Mouse (Mus musculus) CH12.LX (cell line): ENCODE measurements at regions not wholly inside any gene's neighbourhood (a gene's known extent, or its start where the extent isn't known, plus 50 kb on each side); places are given as distances from the start of the nearest gene placed in this dataset.

ENCODE experiments used
- BHLHE40 ChIP-seq: IDR thresholded peaks from 2 replicates; pipeline ENCODE4 v1.6.1; 2011; ENCODE audit warnings: mild to moderate bottlenecking, low read depth, low read length, improper control_type of control experiment
- ETS1 ChIP-seq: conservative IDR thresholded peaks from 2 replicates; pipeline ENCODE4 v1.6.1; 2012; ENCODE audit warnings: low read depth, mild to moderate bottlenecking, inconsistent platforms, low read length, improper control_type of control experiment, moderate library complexity
- MAZ ChIP-seq: IDR thresholded peaks from 2 replicates; pipeline ENCODE4 v1.6.1; 2012; ENCODE audit warnings: low read depth, mild to moderate bottlenecking, inconsistent platforms, low read length, improper control_type of control experiment, moderate library complexity
- USF1 ChIP-seq: IDR thresholded peaks from 2 replicates; pipeline ENCODE4 v1.6.1; 2014; ENCODE audit warnings: low read depth, mild to moderate bottlenecking, inconsistent platforms, low read length, improper control_type of control experiment

DNA sequence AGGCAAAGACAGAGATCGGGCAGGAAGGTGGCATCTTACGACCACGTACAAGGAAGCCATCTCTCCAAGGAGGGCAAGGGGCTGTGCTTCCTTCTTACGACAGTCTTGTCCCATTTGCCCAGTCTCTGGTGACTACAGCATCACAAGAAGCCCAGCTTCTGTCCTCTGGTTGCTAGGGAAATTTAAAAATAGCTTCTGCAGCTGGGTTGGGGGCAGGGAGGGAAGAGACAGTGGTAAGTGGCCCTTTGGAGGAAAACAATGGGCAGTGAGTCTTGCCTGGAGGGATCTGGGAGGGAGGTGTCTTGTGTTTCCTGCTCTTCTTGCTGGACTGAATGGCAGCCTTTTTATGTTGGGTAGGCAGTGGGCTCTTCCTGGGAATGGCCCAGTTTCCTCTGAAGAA, 62.8 kb upstream of the Dgkg start:
- TF ChIP-seq ETS1 (no peak), BHLHE40 (no peak), USF1 (no peak), MAZ (no peak)
